Mouse (Mus musculus) embryonic facial prominence, embryonic 11.5 days (tissue): ENCODE data around the gene Afg1l. TPM values are rescaled to one million over a fixed set of nuclear protein-coding genes. Genes with fewer than 3 reads are reported as not detected.

ENCODE experiments used
- ATAC-seq: fragments of 200-750 bp; cut with Nextera tagmentation; replicated peaks from 2 replicates; pipeline ENCODE4 v1.8.0; 2017; ENCODE audit warnings: low read depth; ENCODE audit not compliant: insufficient number of reproducible peaks, low FRiP score, low TSS enrichment
- DNase-seq: peaks from one replicate; pipeline ENCODE4 v3.0.0-alpha.2; 2015; ENCODE audit warnings: low spot score
- H3K27ac ChIP-seq: fragments of 300-500 bp; sonication (generic); replicated peaks from 2 replicates; pipeline ENCODE4 v1.5.1; 2014; ENCODE audit warnings: mild to moderate bottlenecking, low read depth, low read length, control low read depth
- H3K27me3 ChIP-seq: fragments of 300-500 bp; sonication (generic); 2 replicates; pipeline ENCODE4 v1.6.1; 2014; ENCODE audit warnings: mild to moderate bottlenecking, low read length, moderate library complexity, mixed read lengths; ENCODE audit not compliant: control insufficient read depth, insufficient read depth
- H3K36me3 ChIP-seq: fragments of 300-500 bp; sonication (generic); replicated peaks from 2 replicates; pipeline ENCODE4 v1.6.1; 2014; ENCODE audit warnings: low read depth, mild to moderate bottlenecking, low read length, moderate library complexity, mixed read lengths; ENCODE audit not compliant: control insufficient read depth, insufficient read depth
- H3K4me1 ChIP-seq: fragments of 300-500 bp; sonication (generic); 2 replicates; pipeline ENCODE4 v1.6.1; 2014; ENCODE audit warnings: low read length, mixed read lengths; ENCODE audit not compliant: control insufficient read depth, insufficient read depth
- H3K4me2 ChIP-seq: fragments of 300-500 bp; sonication (generic); 2 replicates; pipeline ENCODE4 v1.6.1; 2014; ENCODE audit warnings: low read depth, mild to moderate bottlenecking, control low read depth, low read length, moderate library complexity
- H3K4me3 ChIP-seq: fragments of 300-500 bp; sonication (generic); 2 replicates; pipeline ENCODE4 v1.5.1; 2014; ENCODE audit warnings: low read depth, low read length, control low read depth
- H3K9ac ChIP-seq: fragments of 300-500 bp; sonication (generic); replicated peaks from 2 replicates; pipeline ENCODE4 v1.6.1; 2014; ENCODE audit warnings: mild to moderate bottlenecking, control low read depth, low read length
- H3K9me3 ChIP-seq: fragments of 300-500 bp; sonication (generic); replicated peaks from 2 replicates; pipeline ENCODE4 v1.6.1; 2016; ENCODE audit warnings: mild to moderate bottlenecking, low read length, inconsistent platforms, mixed read lengths; ENCODE audit not compliant: control insufficient read depth
- WGBS: fragments of 180-500 bp; shearing (Covaris S2); extraction: QIAGEN DNeasy Blood & Tissue Kit; methylation state at CpG from one replicate; pipeline ENCODE4 v1.1.7; 2014; 5-methylcytosine and 5-hydroxymethylcytosine counted together
- polyA plus RNA-seq: library from polyadenylated mRNA; unstranded; fragments of >200 nt; fragmentation: Nextera tagmentation; extraction: Ambion mirVana; gene quantifications from 2 replicates; pipeline ENCODE4 v1.2.1, GENCODE M21; 2014

Afg1l gene
- polyA plus RNA-seq, 1 experiment from 2014 or later = 6.2 TPM

DNA sequence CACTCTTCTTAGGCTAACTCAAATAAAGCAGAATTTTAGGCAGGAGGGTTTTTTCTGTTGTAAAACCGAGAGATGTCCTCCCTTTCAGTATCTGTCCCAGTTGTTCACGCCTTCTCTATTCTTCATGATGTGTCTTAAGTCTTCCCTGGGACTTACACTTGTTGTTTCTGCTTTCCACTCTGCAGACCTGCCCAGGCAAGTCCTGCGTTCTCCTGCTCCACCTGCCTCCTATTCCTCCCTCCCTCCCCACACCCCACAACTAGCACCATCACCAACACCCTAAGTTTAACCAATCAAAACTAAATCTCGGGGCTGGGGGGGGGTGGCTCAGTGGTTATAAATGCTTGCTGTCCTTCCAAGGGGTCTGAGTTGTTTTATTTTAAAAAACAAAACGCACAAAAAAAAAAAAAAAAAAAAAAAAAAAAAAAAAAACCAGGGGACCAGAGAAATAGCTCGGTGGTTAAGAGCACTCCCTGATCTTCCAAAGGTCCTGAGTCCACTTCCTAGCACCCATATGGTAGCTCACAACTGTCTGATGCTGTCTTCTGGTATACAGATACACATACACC lies 3.3 kb downstream of the Afg1l start:
- H3K4me2 ChIP-seq = no peak overlapping the region
- H3K36me3 ChIP-seq = no peaks in the 10 kb centered on the region
- no peaks in the 10 kb centered on the region for H3K27me3 ChIP-seq
- H3K27ac ChIP-seq = no peak overlapping the region
- H3K4me1 ChIP-seq = no peaks in the 10 kb centered on the region
- no peaks in the 10 kb centered on the region for H3K9me3 ChIP-seq
- no peak for DNase-seq
- no peak overlapping the region for H3K9ac ChIP-seq
- 80% methylated on average over 6 of the region's 6 CpGs for WGBS
- no peak for ATAC-seq
- H3K4me3 ChIP-seq = no peak overlapping the region

DNA sequence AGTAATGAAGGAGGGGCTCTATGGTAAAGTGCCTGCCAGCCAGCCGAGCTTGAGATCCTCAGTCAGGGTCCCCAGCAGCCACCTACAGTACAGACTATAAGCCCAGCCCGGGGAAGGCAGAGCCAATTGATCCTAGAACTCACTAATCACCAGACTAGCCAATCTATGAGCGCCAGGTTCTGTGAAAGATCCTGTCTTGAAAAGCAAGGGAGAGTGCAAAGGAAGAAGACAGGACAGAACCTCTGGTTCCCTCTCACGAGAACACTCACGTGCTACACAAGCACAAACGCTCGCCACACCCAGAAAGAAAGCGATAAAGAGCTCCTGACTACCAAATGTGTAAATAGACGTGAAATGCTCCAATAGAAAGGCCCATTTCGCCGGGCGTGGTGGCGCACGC lies 13.6 kb downstream of the Afg1l start:
- H3K9ac ChIP-seq = no peak overlapping the region
- H3K4me3 ChIP-seq = no peak overlapping the region
- 79% methylated on average over 14 of the region's 14 CpGs for WGBS
- H3K4me1 ChIP-seq = no peaks in the 10 kb centered on the region
- ATAC-seq = no peak
- no peaks in the 10 kb centered on the region for H3K9me3 ChIP-seq
- DNase-seq = no peak
- no peaks in the 10 kb centered on the region for H3K27me3 ChIP-seq
- no peak overlapping the region for H3K4me2 ChIP-seq
- no peaks in the 10 kb centered on the region for H3K36me3 ChIP-seq
- H3K27ac ChIP-seq = no peak overlapping the region

DNA sequence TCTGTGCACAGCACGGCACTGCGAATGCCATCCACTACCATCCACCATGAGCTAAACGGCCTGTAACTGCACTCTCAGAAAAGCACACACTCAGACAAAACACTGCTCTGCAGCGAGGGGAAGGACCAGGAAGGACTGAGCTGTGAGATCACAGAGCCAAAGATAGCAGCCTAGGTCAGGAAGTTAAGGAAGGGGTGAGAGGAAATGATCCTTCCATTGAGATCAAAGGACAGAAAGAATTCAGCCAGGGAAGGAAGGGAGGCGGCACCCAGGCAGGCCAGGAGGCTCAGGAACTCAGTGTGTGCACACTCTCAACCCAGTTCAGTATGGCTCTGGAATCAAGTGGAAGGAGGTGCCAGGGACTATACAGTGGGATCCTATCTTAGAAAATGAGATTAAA lies 14.1 kb downstream of the Afg1l start:
- no peak overlapping the region for H3K4me2 ChIP-seq
- H3K4me3 ChIP-seq = no peak overlapping the region
- H3K9ac ChIP-seq = no peak overlapping the region
- DNase-seq (peak; percentile 13), ATAC-seq (no peak)
- no peaks in the 10 kb centered on the region for H3K27me3 ChIP-seq
- WGBS = 37% methylated on average over 5 of the region's 5 CpGs
- H3K4me1 ChIP-seq = no peaks in the 10 kb centered on the region
- no peaks in the 10 kb centered on the region for H3K36me3 ChIP-seq
- no peaks in the 10 kb centered on the region for H3K9me3 ChIP-seq
- H3K27ac ChIP-seq = no peak overlapping the region

DNA sequence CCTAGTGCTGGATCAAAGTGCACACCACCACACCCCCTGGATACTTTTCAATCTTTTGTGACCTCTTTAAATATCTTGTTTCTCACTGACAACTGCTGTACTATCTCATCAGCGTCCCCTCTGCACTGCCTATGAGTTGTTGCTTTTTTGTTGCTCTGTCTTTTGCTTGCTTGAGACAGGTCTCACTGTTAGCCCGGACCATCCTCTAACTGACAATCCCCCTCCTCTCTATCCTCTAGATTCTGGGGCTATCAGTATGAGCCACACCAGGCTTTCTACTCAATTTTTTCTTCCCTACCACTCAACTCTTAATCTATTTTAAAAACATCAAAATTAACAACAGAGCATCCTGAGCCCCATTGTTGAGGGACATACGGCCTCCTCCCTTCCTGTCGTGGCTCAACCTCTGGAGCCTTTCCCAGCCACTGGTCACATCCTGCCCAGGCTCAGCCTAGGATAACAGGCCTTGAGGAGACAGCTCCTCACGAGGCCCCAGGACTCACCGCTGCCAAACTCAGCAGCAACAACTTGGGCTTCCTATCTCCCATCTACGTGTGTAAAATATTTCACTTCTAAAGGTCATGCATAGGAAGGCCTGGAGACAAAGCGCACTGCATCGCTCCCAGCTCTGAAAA lies 20.7 kb downstream of the Afg1l start:
- no peaks in the 10 kb centered on the region for H3K27me3 ChIP-seq
- ATAC-seq (no peak), DNase-seq (no peak)
- no peaks in the 10 kb centered on the region for H3K36me3 ChIP-seq
- no peaks in the 10 kb centered on the region for H3K4me1 ChIP-seq
- H3K9me3 ChIP-seq = no peaks in the 10 kb centered on the region
- H3K4me2 ChIP-seq = no peak overlapping the region
- WGBS = 78% methylated on average over 9 of the region's 9 CpGs
- no peak overlapping the region for H3K27ac ChIP-seq
- H3K9ac ChIP-seq = no peak overlapping the region
- no peak overlapping the region for H3K4me3 ChIP-seq

DNA sequence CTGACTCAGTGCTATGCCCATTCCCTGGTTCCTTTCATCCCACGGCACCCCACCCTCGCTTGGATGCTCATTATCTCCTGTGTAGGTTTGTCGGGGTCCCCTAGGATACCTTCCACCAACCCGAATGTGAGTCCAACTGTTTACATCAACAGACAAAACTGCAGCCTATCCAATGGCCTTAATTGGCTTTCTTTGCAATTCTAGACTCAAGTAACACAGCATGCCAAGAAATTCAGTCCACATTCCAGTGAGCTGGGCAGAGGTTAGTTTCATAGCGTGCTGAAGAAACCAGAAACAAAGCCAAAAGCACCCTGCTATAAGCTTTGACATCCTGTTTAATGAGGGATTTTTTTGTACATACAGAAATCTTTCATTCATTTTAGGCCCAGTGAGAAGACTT lies 22.4 kb downstream of the Afg1l start:
- DNase-seq = no peak
- no peak for ATAC-seq
- whole genome bisulfite sequencing = 80% methylated on average over 5 of the region's 5 CpGs

DNA sequence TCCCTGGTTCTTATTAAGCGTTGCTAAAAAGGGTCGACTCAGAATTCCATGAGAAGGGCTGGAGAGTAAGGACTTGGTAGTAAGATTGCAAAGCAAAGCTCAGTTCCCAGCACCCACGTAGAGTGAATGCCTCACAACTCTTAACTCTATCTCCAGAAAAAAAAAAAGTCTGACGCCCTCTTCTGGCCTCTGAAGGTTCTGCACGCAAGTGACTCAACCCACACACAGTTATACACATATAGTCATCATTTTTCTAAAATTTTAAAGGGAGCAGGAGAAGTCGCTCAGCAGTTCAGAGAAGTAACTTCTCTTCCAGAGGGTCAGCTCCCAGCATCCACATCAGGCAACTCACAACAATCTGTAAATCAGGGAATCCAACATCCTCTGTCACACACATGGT lies 23.7 kb downstream of the Afg1l start:
- Histone ChIP-seq H3K36me3 (no peaks in the 10 kb centered on the region), H3K4me1 (no peaks in the 10 kb centered on the region), H3K27me3 (no peaks in the 10 kb centered on the region), H3K4me2 (no peak overlapping the region), H3K4me3 (no peak overlapping the region), H3K9ac (no peak overlapping the region), H3K27ac (no peak overlapping the region), H3K9me3 (no peaks in the 10 kb centered on the region)
- DNase-seq = no peak
- no peak for ATAC-seq
- WGBS = 84% methylated on average over 6 of the region's 6 CpGs

More for the DNA sequence above, 22.4 kb downstream of the Afg1l start:
- Histone ChIP-seq H3K4me2 (no peak overlapping the region), H3K27ac (no peak overlapping the region), H3K4me3 (no peak overlapping the region), H3K9me3 (no peaks in the 10 kb centered on the region), H3K36me3 (no peaks in the 10 kb centered on the region), H3K4me1 (no peaks in the 10 kb centered on the region), H3K27me3 (no peaks in the 10 kb centered on the region), H3K9ac (no peak overlapping the region)

DNA sequence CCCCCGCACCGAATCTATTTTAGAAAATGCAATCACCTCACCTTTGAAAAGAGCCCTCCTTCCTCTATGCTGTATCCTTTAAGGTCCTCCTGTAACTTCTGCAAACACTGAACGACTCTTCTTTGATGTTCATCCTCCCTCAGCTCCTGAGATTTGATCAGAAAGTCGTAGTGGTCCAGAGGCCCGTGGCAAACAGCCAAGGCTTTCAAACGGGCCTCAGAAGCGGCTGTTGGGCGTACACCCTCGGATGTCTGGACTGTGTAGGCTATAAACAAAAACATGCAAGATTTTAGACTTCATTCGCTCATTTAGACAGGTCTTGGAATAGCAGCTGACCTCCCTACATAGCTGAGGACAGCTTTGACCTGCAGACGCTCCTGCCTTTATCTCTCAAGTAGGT lies 24.1 kb downstream of the Afg1l start:
- no peak for DNase-seq
- Histone ChIP-seq H3K4me3 (no peak overlapping the region), H3K27me3 (no peaks in the 10 kb centered on the region), H3K4me1 (no peaks in the 10 kb centered on the region), H3K9ac (no peak overlapping the region), H3K27ac (no peak overlapping the region), H3K36me3 (no peaks in the 10 kb centered on the region), H3K9me3 (no peaks in the 10 kb centered on the region), H3K4me2 (no peak overlapping the region)
- no peak for ATAC-seq
- 79% methylated on average over 11 of the region's 11 CpGs for WGBS

DNA sequence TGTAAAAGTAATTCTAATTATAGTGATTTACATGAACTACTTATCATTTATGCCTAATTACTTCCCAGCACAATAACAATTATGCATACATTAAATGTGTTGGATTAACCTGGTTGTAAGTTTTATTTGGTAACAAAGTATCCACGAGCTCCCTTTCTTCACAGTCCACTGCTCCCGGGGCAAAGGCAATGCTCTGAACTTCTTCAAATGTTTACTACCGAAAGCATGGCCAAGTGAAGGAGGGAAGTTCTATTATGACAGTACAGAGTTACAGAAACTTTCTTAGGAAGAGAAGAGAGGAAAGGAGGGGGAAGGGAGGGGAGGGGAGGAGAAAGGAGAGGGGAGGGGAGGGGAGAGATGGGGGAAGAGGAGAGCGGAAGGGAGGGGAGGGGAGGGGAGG lies 28.7 kb downstream of the Afg1l start:
- DNase-seq (no peak), ATAC-seq (no peak)
- no peaks in the 10 kb centered on the region for H3K36me3 ChIP-seq
- no peaks in the 10 kb centered on the region for H3K9me3 ChIP-seq
- H3K27me3 ChIP-seq = no peaks in the 10 kb centered on the region
- no peak overlapping the region for H3K27ac ChIP-seq
- WGBS = 70% methylated on average over 3 of the region's 4 CpGs
- H3K4me2 ChIP-seq = no peak overlapping the region
- H3K4me1 ChIP-seq = no peaks in the 10 kb centered on the region
- no peak overlapping the region for H3K9ac ChIP-seq
- H3K4me3 ChIP-seq = no peak overlapping the region
